Mouse (Mus musculus): ENCODE results near the gene Slc11a2. TPM values are rescaled to one million over a fixed set of nuclear protein-coding genes. Genes with fewer than 3 reads are reported as not detected.

The Slc11a2 gene
- polyA plus RNA-seq (2016; fragmentation: Nextera tagmentation; extraction: Ambion mirVana), result 22.6 and 22.8 TPM in 2 replicates

DNA sequence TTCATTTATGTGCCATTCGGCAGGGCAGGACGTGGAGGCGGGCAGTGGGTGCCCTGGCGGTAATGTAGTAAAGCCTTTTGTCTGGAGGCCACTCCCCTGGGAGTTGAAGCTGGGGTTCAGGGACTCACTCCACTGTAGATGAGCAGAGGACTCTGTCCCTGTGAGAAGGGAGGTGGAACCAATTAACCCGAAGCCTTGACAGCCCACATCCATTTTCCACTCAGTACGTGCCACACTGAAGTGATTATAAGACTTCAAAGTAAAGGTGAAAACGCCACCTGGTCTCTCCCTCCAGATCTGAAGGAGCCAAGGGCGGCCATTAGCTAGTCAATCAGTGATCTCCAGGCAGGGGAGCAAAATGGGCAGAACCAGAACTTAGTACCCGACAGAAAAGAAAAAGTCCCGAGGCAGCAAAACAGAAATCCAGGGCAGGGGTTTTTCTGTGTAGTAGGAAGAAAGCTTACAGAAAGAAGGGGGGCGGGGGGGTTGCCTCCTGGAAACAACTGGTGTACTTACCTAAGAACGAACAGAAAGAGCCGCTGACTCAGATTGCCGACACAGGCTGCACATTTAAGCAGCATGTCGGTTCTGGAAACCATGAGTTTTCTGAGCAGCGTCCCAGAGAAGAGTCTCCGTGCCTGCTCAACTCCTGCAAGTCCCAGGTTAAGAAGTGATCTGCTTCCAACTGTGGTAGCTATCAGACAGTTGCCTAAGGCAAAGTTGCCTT is at the start of gene Slc11a2:
Gene Slc11a2, minus strand, starts transcription at position 677 of the 727 bp plus-strand sequence.
- no peaks in the 10 kb centered on the region for H3K9me3 ChIP-seq
- H3K9ac ChIP-seq (replicated peaks), result no peak within 1 kb of the TSS; the same call in 1 of the 2 replicates
- no peak for ATAC-seq (ENCODE audit: low FRiP score, low read depth)
- no peak within 1 kb of the TSS for H3K27ac ChIP-seq (replicated peaks)
- no peaks in the 10 kb centered on the region for H3K36me3 ChIP-seq
- H3K4me2 ChIP-seq (replicated peaks), result peak within 1 kb of the TSS; percentile 92
- H3K4me1 ChIP-seq, result peaks cover 34% of the 10 kb centered on the region
- WGBS, result 31% methylated on average over 17 of the region's 17 CpGs
- peak within 1 kb of the TSS; percentile 94 for H3K4me3 ChIP-seq
- H3K27me3 ChIP-seq, result peaks cover 47% of the 10 kb centered on the region

DNA sequence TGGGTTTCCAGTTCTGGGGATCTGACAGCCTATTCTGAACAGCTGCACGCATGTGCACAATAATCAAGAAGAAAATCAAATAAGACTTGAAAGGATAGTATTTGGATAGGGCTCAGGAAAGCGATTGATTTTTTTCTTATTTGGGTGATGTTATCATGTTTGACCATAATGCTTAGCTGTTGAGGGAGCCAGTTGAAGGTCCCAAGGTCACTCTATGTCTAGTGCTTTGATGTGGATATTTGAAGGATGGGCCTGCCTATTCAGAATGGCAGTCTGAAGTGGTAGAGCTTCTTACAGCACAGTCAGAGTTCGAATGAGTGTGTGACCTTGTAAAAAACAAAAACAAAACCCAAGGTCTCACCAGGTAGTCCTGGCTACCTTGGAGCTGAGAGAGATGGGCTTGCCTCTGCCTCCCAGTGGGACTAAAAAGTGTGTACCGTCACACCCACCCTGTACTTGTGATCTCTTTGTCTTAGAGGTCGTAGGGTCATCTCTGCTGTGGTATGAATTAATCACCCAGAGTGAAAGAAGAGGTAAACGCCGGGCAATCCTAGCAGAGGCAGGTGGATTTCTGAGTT is 49.1 kb upstream of the Slc11a2 start:
- Histone ChIP-seq H3K4me1 (peaks cover 13% of the 10 kb centered on the region), H3K9ac (replicated peaks) (no peak overlapping the region), H3K36me3 (peaks cover 79% of the 10 kb centered on the region), H3K27ac (replicated peaks) (no peak overlapping the region), H3K4me3 (no peak overlapping the region), H3K27me3 (no peaks in the 10 kb centered on the region), H3K4me2 (replicated peaks) (no peak overlapping the region), H3K9me3 (no peaks in the 10 kb centered on the region)
- 84% methylated on average over 7 of the region's 7 CpGs for WGBS
- no peak for ATAC-seq (ENCODE audit: low FRiP score, low read depth)

DNA sequence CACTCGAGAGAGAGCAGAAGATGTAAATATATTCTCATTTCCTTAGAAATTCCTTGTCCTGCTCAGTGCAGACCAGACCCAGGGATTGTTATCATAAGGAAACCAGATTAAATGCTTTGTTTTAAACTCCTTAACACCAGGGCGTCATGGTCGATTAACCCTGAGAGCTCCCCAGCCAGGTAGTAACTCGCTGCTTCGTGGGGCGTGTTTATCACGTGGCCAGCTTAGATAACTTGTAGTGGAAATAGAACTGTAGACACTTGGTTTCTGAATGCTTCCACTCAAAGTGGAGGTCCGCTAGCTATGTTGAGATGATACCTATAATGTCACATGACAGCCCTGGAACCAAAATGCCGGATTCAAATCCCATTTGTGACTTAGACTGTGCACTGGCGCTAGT is 45.2 kb upstream of the Slc11a2 start:
- no peak for ATAC-seq (ENCODE audit: low FRiP score, low read depth)
- peak overlapping the region; percentile 88 for H3K4me3 ChIP-seq
- peaks cover 21% of the 10 kb centered on the region for H3K4me1 ChIP-seq
- peak overlapping the region; percentile 86 for H3K4me2 ChIP-seq (replicated peaks)
- H3K36me3 ChIP-seq, result peaks cover 43% of the 10 kb centered on the region
- H3K9me3 ChIP-seq, result no peaks in the 10 kb centered on the region
- no peaks in the 10 kb centered on the region for H3K27me3 ChIP-seq
- no peak overlapping the region for H3K27ac ChIP-seq (replicated peaks)
- 68% methylated on average over 10 of the region's 10 CpGs for WGBS
- peak overlapping the region; percentile 90 for H3K9ac ChIP-seq (replicated peaks)

DNA sequence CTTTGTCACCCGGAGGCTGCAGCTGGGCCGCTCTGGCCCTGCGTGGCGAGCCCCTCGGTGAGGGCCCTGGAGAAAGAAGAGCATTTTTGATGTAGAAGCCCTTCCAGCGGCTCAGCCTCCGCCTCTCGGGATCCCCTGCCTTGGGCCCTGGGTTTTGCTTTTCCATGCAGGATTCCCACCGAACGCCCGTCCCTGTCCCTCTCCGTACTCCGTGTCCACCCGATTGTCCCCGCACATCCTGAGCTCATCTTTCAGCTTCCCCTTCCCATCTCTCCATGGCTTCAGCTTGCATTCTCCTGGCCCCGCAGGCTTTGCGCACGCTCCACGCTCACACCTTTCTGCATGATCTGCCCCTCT is 44.3 kb upstream of the Slc11a2 start:
- ATAC-seq (ENCODE audit: low FRiP score, low read depth), result peak; percentile 42
- Histone ChIP-seq H3K4me1 (peaks cover 21% of the 10 kb centered on the region), H3K9ac (replicated peaks) (peak overlapping the region; percentile 90), H3K36me3 (peaks cover 34% of the 10 kb centered on the region), H3K27me3 (no peaks in the 10 kb centered on the region), H3K4me3 (peak overlapping the region; percentile 88), H3K4me2 (replicated peaks) (peak overlapping the region; percentile 86), H3K9me3 (no peaks in the 10 kb centered on the region), H3K27ac (replicated peaks) (peak overlapping the region; percentile 84)
- 1% methylated on average over 18 of the region's 19 CpGs for WGBS

- Histone ChIP-seq H3K36me3 (peaks cover 28% of the 10 kb centered on the region), H3K9ac (replicated peaks) (peak within 1 kb of the TSS; percentile 90), H3K4me2 (replicated peaks) (peak within 1 kb of the TSS; percentile 86), H3K4me3 (peak within 1 kb of the TSS; percentile 88), H3K27ac (replicated peaks) (peak within 1 kb of the TSS; percentile 84), H3K9me3 (no peaks in the 10 kb centered on the region), H3K27me3 (no peaks in the 10 kb centered on the region), H3K4me1 (peaks cover 21% of the 10 kb centered on the region)
- peak; percentile 95 for ATAC-seq (ENCODE audit: low FRiP score, low read depth)
- WGBS, result 2% methylated on average over 82 of the region's 84 CpGs
Observed at GRCm38 (mm10) chr15:100468295-100469188, 43.7 kb upstream of the Slc11a2 start, which contains the start of gene Letmd1. TSS of gene Letmd1 (plus strand) at chr15:100469023.

DNA sequence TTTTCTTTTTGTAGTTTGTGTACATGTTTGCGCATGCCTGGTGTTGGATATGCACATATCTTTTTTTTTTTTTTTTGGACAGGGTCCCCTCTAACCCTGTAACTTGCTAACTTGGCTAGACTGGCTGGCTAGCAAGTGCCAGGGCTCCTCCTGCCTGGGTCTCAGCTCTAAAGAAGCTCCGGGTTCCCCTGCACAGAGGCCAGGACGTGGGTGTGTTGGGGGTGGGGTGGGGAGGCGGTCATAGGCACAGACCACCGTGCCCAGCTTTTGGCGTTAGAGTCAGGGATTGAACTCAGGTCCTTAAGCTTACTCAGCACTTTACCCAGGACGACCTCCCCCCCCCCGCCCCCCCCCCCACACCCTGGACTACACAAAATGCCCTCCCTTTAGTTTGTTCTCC is 42.9 kb upstream of the Slc11a2 start:
- peak overlapping the region; percentile 86 for H3K4me2 ChIP-seq (replicated peaks)
- H3K4me1 ChIP-seq, result peaks cover 21% of the 10 kb centered on the region
- peak overlapping the region; percentile 88 for H3K4me3 ChIP-seq
- no peaks in the 10 kb centered on the region; the same call in 1 of the 2 replicates for H3K27me3 ChIP-seq
- no peak for ATAC-seq (ENCODE audit: low FRiP score, low read depth)
- 38% methylated on average over 8 of the region's 8 CpGs for WGBS
- H3K27ac ChIP-seq (replicated peaks), result no peak overlapping the region
- peaks cover 20% of the 10 kb centered on the region for H3K36me3 ChIP-seq
- H3K9ac ChIP-seq (replicated peaks), result peak overlapping the region; percentile 90; the same call in 1 of the 2 replicates
- no peaks in the 10 kb centered on the region for H3K9me3 ChIP-seq

DNA sequence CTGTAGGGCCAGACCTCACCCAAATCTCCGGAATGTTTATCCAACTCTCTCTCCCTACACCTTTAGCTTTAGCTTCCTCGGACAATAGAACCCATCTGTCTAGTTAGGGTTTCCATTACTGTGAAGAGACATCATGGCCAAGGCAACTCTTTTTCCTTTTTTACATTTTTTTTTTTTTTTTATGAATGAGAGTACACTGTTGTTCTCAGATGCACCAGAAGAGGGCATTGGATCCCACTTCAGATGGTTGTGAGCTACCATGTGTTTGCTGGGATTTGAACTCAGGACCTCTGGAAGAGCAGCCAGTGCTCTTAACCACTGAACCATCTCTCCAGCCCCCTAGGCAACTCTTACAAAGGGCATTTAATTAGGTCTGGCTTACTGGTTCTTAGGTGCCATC is 40.6 kb upstream of the Slc11a2 start:
- Histone ChIP-seq H3K9ac (replicated peaks) (no peak overlapping the region), H3K27me3 (peaks cover 10% of the 10 kb centered on the region), H3K4me1 (peaks cover 18% of the 10 kb centered on the region), H3K4me2 (replicated peaks) (no peak overlapping the region), H3K36me3 (no peaks in the 10 kb centered on the region), H3K27ac (replicated peaks) (no peak overlapping the region), H3K4me3 (no peak overlapping the region), H3K9me3 (no peaks in the 10 kb centered on the region)
- ATAC-seq (ENCODE audit: low FRiP score, low read depth), result no peak
- WGBS, result 80% methylated on average over 2 of the region's 2 CpGs

DNA sequence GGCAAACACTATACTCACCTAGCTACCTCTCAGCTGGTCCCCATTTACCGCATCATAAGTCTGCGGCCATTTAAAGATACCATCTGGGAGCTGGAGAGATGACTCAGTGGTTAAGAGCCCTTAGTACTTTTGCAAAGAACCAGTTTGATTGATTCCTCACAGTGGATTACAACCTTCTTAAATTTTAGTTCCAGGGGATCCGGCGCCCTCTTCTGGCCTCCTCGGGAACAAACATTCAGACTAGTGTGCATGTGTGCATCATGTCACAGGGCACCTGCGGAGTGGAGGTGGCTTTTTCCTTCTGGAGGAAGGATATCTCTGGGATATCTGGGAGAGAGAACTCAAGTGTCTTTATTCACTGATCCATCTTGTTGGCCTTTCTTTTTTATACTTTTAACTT is 38.8 kb upstream of the Slc11a2 start:
- Histone ChIP-seq H3K9ac (replicated peaks) (no peak overlapping the region), H3K27ac (replicated peaks) (no peak overlapping the region), H3K4me3 (no peak overlapping the region), H3K27me3 (peaks cover 19% of the 10 kb centered on the region), H3K4me2 (replicated peaks) (no peak overlapping the region), H3K4me1 (peaks cover 8% of the 10 kb centered on the region), H3K36me3 (no peaks in the 10 kb centered on the region), H3K9me3 (no peaks in the 10 kb centered on the region)
- 29% methylated on average over 6 of the region's 6 CpGs for WGBS
- no peak for ATAC-seq (ENCODE audit: low FRiP score, low read depth)

DNA sequence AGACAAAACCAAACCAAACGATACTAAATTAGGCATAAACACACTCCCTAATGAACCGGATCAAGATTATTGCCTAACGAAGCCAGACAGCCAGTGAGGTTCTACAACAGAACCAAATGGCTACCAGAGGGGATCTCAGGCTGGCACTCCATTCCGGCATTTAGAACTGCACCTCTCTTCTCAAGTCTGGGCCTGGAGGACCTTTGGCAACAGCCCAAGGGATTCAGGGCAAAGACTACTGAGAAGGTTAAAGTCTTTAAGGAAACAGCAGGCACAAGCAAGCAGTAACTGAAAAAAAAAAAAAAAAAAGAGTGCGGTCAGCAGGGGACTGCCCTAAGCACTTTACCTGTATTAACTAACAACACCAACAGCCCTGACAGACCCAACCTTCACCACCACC is 37.2 kb upstream of the Slc11a2 start:
- Histone ChIP-seq H3K36me3 (no peaks in the 10 kb centered on the region), H3K27ac (replicated peaks) (no peak overlapping the region), H3K27me3 (peaks cover 27% of the 10 kb centered on the region), H3K9ac (replicated peaks) (no peak overlapping the region), H3K4me1 (no peaks in the 10 kb centered on the region), H3K4me2 (replicated peaks) (no peak overlapping the region), H3K9me3 (no peaks in the 10 kb centered on the region), H3K4me3 (no peak overlapping the region)
- 87% methylated on average over 5 of the region's 5 CpGs for WGBS
- ATAC-seq (ENCODE audit: low FRiP score, low read depth), result no peak

DNA sequence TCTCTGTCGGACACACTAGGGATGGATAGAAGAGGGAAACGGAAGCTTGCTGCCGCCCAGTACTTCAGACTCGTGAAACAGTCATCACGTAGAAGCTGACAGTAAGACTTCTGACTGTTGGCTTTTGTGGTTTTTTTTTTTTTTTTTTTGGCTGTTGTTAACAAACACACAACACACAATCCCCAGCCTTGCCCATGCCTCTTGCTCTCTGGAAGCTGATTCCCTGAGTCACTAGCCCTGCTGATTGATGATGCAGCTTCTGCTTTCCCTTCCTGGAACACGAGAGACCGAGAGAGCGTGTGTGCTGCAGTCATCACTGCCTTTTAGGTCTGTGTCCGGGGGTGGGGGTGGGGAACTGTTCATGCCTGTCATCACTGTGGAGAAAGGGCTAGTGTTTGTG is 36.8 kb upstream of the Slc11a2 start:
- Histone ChIP-seq H3K4me3 (no peak overlapping the region), H3K9ac (replicated peaks) (no peak overlapping the region), H3K9me3 (no peaks in the 10 kb centered on the region), H3K4me2 (replicated peaks) (no peak overlapping the region), H3K27ac (replicated peaks) (no peak overlapping the region), H3K27me3 (peaks cover 27% of the 10 kb centered on the region), H3K4me1 (no peaks in the 10 kb centered on the region), H3K36me3 (no peaks in the 10 kb centered on the region)
- 84% methylated on average over 9 of the region's 9 CpGs for WGBS
- no peak for ATAC-seq (ENCODE audit: low FRiP score, low read depth)

DNA sequence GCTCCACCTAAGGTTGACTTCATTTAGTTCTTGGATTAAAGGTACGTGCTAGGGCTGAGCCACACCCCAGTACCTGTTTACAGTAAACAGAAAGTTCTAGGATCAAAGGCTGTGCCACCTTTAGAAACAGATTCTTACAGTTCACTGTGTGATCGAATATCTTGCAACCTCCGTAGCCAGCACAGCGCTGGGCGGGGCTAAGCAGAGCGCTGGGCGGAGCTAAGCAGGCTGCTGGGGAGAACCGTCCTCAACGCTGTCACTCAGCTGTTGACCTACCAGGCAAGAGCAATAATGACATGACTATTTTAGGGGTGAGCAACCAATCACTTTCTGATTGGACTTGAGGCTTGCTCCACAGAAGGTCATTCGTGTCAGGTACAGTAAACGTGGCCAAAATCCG is 36.1 kb upstream of the Slc11a2 start:
- Histone ChIP-seq H3K4me2 (replicated peaks) (peak overlapping the region; percentile 27), H3K4me1 (no peaks in the 10 kb centered on the region), H3K36me3 (no peaks in the 10 kb centered on the region), H3K4me3 (no peak overlapping the region), H3K27ac (replicated peaks) (no peak overlapping the region), H3K9ac (replicated peaks) (no peak overlapping the region), H3K27me3 (peaks cover 27% of the 10 kb centered on the region), H3K9me3 (no peaks in the 10 kb centered on the region)
- 13% methylated on average over 12 of the region's 12 CpGs for WGBS
- peak; percentile 38; the same call in 1 of the 2 replicates for ATAC-seq (ENCODE audit: low FRiP score, low read depth)

DNA sequence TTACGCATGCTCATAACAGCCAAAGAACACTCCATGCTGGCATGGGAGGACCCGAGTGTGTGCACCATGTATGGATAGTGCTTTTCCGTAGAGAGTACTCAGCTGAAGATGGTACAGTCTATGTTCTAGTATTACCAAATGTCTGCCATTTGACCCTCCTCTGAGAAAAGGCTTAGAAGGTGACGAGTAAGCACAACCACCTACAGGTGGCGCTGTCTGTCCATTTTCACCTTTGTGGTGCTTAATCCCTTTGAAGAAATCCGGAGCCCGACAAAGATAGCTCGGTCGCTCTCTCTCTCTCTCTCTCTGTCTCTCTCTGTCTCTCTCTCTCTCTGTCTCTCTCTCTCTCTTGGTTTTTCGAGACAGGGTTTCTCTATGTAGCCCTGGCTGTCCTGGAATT is 33.2 kb upstream of the Slc11a2 start:
- no peaks in the 10 kb centered on the region for H3K36me3 ChIP-seq
- H3K4me1 ChIP-seq, result no peaks in the 10 kb centered on the region
- ATAC-seq (ENCODE audit: low FRiP score, low read depth), result no peak
- no peak overlapping the region for H3K9ac ChIP-seq (replicated peaks)
- no peaks in the 10 kb centered on the region for H3K9me3 ChIP-seq
- H3K27ac ChIP-seq (replicated peaks), result no peak overlapping the region
- no peak overlapping the region for H3K4me3 ChIP-seq
- 38% methylated on average over 10 of the region's 10 CpGs for WGBS
- H3K27me3 ChIP-seq, result peaks cover 27% of the 10 kb centered on the region
- H3K4me2 ChIP-seq (replicated peaks), result no peak overlapping the region
